Mouse (Mus musculus) frontal cortex, postnatal 36 days (tissue): ENCODE measurements around the gene Metap2.
"Not testable (repeated sequence)": the region's sequence is repeated elsewhere in the genome, so short reads cannot be mapped to it uniquely, and the experiment has no call there.

Source experiments
- DNase-seq, 2 experiments: peaks; one replicate each; pipeline ENCODE4 v3.0.0; 2022; ENCODE audit warnings: low spot score in 2 of 2

Gene Metap2

GRCm38 (mm10) chr10:93846706-93847105 lies 50.2 kb downstream of the Metap2 start:
- DNase-seq: no peak

DNA sequence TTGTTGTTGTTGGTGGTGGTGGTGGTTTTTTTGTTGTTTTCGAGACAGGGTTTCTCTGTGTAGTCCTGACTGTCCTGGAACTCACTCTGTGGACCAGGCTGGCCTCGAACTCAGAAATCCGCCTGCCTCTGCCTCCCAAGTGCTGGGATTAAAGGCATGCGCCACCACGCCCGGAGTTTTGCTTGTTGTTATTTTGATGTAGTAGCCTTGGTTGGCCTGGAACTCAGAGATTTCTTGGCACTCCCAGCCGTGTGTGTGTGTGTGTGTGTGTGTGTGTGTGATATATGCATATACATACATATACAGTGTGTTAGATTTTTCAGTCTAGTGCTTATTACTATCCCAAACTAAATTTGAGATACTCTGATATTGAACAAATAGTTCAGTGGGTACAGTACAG lies 61.8 kb downstream of the Metap2 start:
- DNase-seq: not testable (repeated sequence)

DNA sequence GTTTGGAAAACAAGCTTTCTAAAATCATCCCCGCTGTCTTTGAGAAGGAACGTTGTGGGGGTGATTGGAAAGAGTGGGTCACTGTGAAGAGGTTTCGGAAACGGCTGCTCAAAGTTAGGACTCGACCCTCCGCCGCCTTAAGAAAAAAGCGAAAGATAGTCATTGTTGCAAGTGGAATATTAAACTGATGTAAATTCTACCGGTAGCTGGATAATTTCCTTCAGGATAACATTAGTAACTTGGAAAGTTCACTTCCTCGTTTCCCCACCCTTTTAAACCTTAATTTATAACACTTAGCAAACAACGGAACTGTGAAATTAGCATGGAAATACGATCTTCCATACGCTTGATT lies 62.5 kb downstream of the Metap2 start:
- no peak for DNase-seq

GRCm38 (mm10) chr10:93833699-93834393 lies 63.0 kb downstream of the Metap2 start:
- no peak for DNase-seq

GRCm38 (mm10) chr10:93833370-93833698 lies 63.6 kb downstream of the Metap2 start:
- DNase-seq: no peak

DNA sequence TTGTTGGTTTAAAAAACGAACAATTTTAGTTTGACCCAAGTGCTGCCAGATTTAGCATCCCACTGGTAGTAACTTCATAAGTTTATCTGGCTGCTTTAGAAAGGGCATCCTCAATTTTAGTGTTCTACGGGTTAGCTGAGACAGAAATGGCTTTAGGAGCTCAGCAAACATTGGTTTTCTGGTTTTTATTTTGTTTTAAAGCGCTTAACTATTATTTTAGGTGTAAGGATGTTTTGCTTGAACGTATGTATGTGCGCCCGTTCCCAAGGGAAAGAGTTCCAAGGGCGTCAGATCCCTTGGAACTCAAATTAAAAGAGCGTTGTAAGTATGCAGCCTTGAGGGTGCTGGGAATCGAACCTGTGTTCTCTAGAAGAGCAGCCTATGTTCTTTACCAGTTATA lies 64.1 kb downstream of the Metap2 start:
- DNase-seq: no peak

- no peak for DNase-seq
Observed at GRCm38 (mm10) chr10:93831730-93832574, 64.9 kb downstream of the Metap2 start.

DNA sequence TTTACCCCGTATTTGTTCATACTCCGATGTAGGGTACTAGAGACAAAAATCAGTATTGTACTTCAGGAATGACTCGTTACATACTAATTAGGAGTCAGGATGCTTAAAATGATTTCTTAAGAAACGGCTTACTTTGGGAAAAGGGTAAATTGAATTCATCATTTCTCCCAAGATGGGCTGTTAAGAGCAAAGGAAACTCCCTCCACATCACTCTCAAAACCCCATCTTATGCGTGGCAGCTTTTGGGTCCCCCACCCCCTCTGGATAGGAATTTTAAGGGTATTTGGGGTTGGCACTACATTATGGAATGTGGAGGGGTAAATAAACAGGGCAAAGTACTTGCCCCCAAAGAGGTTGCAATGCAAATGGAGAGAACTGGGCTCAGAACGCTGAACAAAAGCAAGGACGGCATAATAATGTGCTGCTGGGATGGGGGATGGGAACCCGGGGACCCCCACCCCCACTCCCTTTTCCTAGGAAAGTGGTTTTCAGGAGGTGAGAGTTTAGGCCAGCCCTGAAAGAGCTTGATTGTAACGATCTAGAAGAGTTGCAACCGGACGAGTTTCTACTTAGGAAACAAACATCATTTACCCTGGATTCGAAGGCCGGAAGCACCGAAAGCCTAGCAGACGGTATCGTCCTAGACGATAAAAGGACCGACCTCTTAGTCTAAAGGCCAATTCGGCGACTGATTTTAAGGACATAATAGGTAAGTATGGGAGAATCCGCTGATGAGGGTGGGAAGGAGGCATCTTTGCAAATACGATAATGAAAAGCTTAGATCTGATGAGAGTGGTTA lies 65.8 kb downstream of the Metap2 start, which contains the start of gene Usp44:
Gene Usp44, plus strand, starts transcription at position 625 of the 799 bp plus-strand sequence.
- DNase-seq: no peak

DNA sequence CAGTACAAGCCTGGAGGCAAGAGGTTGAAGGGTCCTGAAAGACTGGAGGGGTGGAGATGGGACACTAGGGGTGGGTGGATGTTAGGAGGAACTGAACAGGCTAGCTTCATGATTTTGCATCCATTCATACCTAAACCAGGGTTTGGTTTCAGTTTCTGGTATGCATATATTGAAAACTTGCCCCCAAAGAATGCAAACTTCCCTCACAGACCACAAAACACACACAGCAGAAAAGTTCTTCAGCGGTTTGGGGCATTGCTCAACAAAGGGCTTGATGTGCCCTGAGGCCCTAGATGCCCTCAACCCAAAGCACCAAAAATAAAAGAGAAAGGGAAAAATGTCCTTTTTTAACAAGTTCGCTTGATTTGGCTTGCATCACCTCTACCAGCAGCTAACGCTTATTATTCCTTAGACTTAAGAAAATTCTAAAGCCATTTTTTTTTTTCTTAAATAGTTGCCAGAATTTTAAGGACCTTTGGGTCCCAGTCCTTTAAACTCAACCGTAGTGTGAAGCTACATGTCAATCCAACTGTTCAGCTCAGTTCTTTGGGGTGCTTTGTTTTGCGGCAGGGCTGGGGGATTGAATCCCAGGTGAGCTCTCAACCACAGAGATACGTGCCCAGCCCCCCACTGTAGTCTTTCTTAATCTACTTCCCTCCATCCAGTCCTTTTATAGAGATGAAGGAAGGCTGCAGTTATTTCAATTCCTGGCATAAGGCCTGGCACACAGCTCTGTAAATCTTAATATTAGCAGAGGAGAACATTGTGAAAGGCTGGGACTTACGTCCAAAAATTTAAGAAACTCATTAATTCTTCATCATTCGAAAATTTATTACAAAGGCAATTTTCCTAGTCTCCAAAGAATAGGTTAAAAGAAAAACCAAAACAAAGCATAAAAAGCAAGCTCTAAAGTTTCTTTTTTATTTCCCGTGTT lies 66.7 kb downstream of the Metap2 start:
- no peak for DNase-seq

- DNase-seq: peak; percentile 73 to 87
Observed at GRCm38 (mm10) chr10:93818661-93819060, 78.2 kb downstream of the Metap2 start.

DNA sequence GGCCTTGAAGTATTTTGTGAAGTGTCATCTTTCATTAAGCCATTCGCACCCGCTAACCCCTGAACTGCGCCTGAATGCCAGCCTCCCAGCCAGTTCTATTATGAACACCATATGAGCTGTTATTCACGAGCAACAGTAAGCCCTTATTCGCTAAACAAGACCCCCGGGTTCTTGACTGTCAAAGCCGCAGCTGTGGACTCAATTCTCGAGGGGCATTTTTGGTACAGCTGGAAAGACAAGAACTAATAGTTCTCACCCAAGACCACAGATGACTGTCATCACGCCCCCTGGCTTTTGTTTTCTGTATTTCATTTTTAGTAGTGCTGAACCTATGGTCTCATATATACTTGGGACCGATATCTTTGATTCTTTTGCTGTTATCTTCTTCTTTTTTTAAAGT lies 83.1 kb downstream of the Metap2 start:
- no peak for DNase-seq

DNA sequence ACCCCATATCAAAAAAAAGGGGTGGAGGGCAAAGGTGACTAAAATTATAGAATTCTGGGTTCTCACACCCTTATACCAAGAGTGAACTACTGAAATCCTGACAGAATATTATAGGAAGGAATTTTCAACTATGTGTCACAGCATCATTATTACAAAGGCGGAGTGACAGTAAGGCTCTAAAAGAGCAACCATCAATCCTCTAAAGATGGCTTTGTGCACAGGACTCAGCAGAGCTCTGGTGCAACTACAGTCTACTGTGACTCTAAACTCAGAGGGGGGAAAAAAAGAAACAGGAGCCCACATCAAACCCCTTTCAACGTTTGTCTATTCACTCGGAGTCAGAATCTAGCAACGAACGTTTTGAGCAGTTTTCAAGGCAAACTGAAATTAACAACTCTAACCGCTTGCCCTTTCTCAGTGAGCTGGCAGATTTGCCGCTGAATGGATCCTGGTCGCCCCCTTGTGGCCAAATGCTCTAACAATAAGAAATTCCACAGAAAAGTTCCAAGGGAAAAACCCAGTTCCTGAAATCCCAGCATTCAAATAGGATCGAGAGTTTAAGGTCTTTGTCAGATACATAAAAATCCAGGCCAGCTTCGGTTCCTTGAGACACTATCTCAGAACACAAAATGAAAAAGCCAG lies 84.0 kb downstream of the Metap2 start:
- peak; percentile 86 to 87 for DNase-seq

- no peak for DNase-seq
Observed at GRCm38 (mm10) chr10:93812098-93812497, 84.8 kb downstream of the Metap2 start.

DNA sequence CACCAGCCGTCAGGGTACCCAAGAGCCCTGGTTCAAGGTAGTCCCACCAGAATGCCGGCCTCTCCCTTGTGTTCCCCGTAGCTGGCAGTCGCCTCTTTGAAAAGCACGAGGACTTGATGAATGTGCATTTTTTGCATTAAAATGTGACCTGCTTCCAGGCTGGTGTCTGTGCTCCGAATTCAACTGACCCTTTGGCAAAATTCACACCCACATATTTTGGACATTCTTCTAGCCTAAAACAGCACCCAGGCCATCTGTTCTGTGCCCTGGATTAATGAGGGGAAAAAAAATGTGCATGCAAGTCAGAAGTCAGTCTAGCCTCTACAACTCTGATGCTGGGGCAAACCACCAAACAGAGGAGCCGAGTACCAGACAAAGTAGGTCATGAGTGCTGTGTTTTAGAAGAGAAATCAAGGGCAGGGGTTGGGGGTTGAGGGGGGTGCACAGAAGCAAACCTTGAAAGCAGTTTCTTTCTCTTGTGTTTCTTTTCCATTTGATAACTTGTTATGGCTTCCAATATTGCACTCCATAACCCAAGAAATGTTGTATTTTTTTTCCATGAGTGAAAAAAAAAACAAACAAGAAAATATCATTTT lies 86.2 kb downstream of the Metap2 start:
- DNase-seq: no peak

GRCm38 (mm10) chr10:93809438-93809837 lies 87.5 kb downstream of the Metap2 start:
- DNase-seq: not testable (repeated sequence)
